Mouse (Mus musculus): Measurements from ENCODE around the gene Sema3c. TPM values are rescaled to one million over a fixed set of nuclear protein-coding genes. Genes with fewer than 3 reads are reported as not detected.

Gene Sema3c
- polyA plus RNA-seq, 1 experiment from 2014 or later: 37.5 TPM

- WGBS: 95% methylated on average over 2 of the region's 2 CpGs
- Histone ChIP-seq H3K9me3 (ENCODE audit: control insufficient read depth, low read length) (no peaks in the 10 kb centered on the region), H3K9ac (replicated peaks; ENCODE audit: low read depth, low read length) (no peak overlapping the region), H3K27ac (ENCODE audit: low read depth, low read length) (no peak overlapping the region), H3K4me2 (ENCODE audit: low read depth, low read length) (no peak overlapping the region), H3K36me3 (ENCODE audit: control insufficient read depth, insufficient read depth, low read length) (no peaks in the 10 kb centered on the region), H3K27me3 (ENCODE audit: control insufficient read depth, insufficient read depth, low read length) (no peaks in the 10 kb centered on the region), H3K4me3 (ENCODE audit: low read depth, low read length) (no peak overlapping the region), H3K4me1 (ENCODE audit: control insufficient read depth, insufficient read depth, low read length) (no peaks in the 10 kb centered on the region)
- no peak for ATAC-seq (ENCODE audit: low read depth)
Observed at GRCm38 (mm10) chr5:17680862-17681261, 106.8 kb downstream of the Sema3c start.

- H3K36me3 ChIP-seq (ENCODE audit: control insufficient read depth, insufficient read depth, low read length): no peaks in the 10 kb centered on the region
- no peak for ATAC-seq (ENCODE audit: low read depth)
- no peaks in the 10 kb centered on the region for H3K4me1 ChIP-seq (ENCODE audit: control insufficient read depth, insufficient read depth, low read length)
- no peak overlapping the region for H3K9ac ChIP-seq (replicated peaks; ENCODE audit: low read depth, low read length)
- no peak overlapping the region for H3K27ac ChIP-seq (ENCODE audit: low read depth, low read length)
- WGBS: 73% methylated on average over 2 of the region's 2 CpGs
- no peaks in the 10 kb centered on the region for H3K27me3 ChIP-seq (ENCODE audit: control insufficient read depth, insufficient read depth, low read length)
- H3K4me3 ChIP-seq (ENCODE audit: low read depth, low read length): no peak overlapping the region
- H3K9me3 ChIP-seq (ENCODE audit: control insufficient read depth, low read length): no peaks in the 10 kb centered on the region
- H3K4me2 ChIP-seq (ENCODE audit: low read depth, low read length): no peak overlapping the region
Observed at GRCm38 (mm10) chr5:17689121-17689520, 115.0 kb downstream of the Sema3c start.

- Histone ChIP-seq H3K27ac (ENCODE audit: low read depth, low read length) (no peak overlapping the region), H3K4me2 (ENCODE audit: low read depth, low read length) (no peak overlapping the region), H3K9ac (replicated peaks; ENCODE audit: low read depth, low read length) (no peak overlapping the region), H3K9me3 (ENCODE audit: control insufficient read depth, low read length) (no peaks in the 10 kb centered on the region), H3K4me1 (ENCODE audit: control insufficient read depth, insufficient read depth, low read length) (no peaks in the 10 kb centered on the region), H3K27me3 (ENCODE audit: control insufficient read depth, insufficient read depth, low read length) (no peaks in the 10 kb centered on the region), H3K4me3 (ENCODE audit: low read depth, low read length) (no peak overlapping the region), H3K36me3 (ENCODE audit: control insufficient read depth, insufficient read depth, low read length) (no peaks in the 10 kb centered on the region)
- no peak; the same call in 1 of the 2 replicates for ATAC-seq (ENCODE audit: low read depth)
- WGBS: 81% methylated on average over 5 of the region's 5 CpGs
Observed at GRCm38 (mm10) chr5:17689604-17690003, 115.5 kb downstream of the Sema3c start.

- Histone ChIP-seq H3K27ac (ENCODE audit: low read depth, low read length) (no peak overlapping the region), H3K36me3 (ENCODE audit: control insufficient read depth, insufficient read depth, low read length) (no peaks in the 10 kb centered on the region), H3K4me1 (ENCODE audit: control insufficient read depth, insufficient read depth, low read length) (no peaks in the 10 kb centered on the region), H3K27me3 (ENCODE audit: control insufficient read depth, insufficient read depth, low read length) (no peaks in the 10 kb centered on the region), H3K9me3 (ENCODE audit: control insufficient read depth, low read length) (no peaks in the 10 kb centered on the region), H3K9ac (replicated peaks; ENCODE audit: low read depth, low read length) (no peak overlapping the region), H3K4me3 (ENCODE audit: low read depth, low read length) (no peak overlapping the region), H3K4me2 (ENCODE audit: low read depth, low read length) (no peak overlapping the region)
- no peak for ATAC-seq (ENCODE audit: low read depth)
- 72% methylated on average over 2 of the region's 2 CpGs for WGBS
Observed at GRCm38 (mm10) chr5:17695366-17695765, 121.3 kb downstream of the Sema3c start.

GRCm38 (mm10) chr5:17698905-17699304 lies 124.8 kb downstream of the Sema3c start:
- Histone ChIP-seq H3K27me3 (ENCODE audit: control insufficient read depth, insufficient read depth, low read length) (no peaks in the 10 kb centered on the region), H3K27ac (ENCODE audit: low read depth, low read length) (no peak overlapping the region), H3K9ac (replicated peaks; ENCODE audit: low read depth, low read length) (no peak overlapping the region), H3K36me3 (ENCODE audit: control insufficient read depth, insufficient read depth, low read length) (no peaks in the 10 kb centered on the region), H3K4me3 (ENCODE audit: low read depth, low read length) (no peak overlapping the region), H3K4me1 (ENCODE audit: control insufficient read depth, insufficient read depth, low read length) (no peaks in the 10 kb centered on the region), H3K9me3 (ENCODE audit: control insufficient read depth, low read length) (no peaks in the 10 kb centered on the region), H3K4me2 (ENCODE audit: low read depth, low read length) (no peak overlapping the region)
- ATAC-seq (ENCODE audit: low read depth): no peak
- WGBS: 87% methylated on average over 2 of the region's 2 CpGs

- 39% methylated on average over 3 of the region's 3 CpGs for WGBS
- H3K4me1 ChIP-seq (ENCODE audit: control insufficient read depth, insufficient read depth, low read length): no peaks in the 10 kb centered on the region
- H3K27me3 ChIP-seq (ENCODE audit: control insufficient read depth, insufficient read depth, low read length): no peaks in the 10 kb centered on the region
- no peak overlapping the region for H3K27ac ChIP-seq (ENCODE audit: low read depth, low read length)
- no peak overlapping the region for H3K9ac ChIP-seq (replicated peaks; ENCODE audit: low read depth, low read length)
- no peak overlapping the region for H3K4me3 ChIP-seq (ENCODE audit: low read depth, low read length)
- no peaks in the 10 kb centered on the region for H3K9me3 ChIP-seq (ENCODE audit: control insufficient read depth, low read length)
- no peak for ATAC-seq (ENCODE audit: low read depth)
- no peaks in the 10 kb centered on the region for H3K36me3 ChIP-seq (ENCODE audit: control insufficient read depth, insufficient read depth, low read length)
- H3K4me2 ChIP-seq (ENCODE audit: low read depth, low read length): no peak overlapping the region
Observed at GRCm38 (mm10) chr5:17704160-17704559, 130.1 kb downstream of the Sema3c start.

GRCm38 (mm10) chr5:17707086-17707485 lies 133.0 kb downstream of the Sema3c start:
- H3K9me3 ChIP-seq (ENCODE audit: control insufficient read depth, low read length): no peaks in the 10 kb centered on the region

GRCm38 (mm10) chr5:17712374-17712773 lies 138.3 kb downstream of the Sema3c start:
- Histone ChIP-seq H3K4me3 (ENCODE audit: low read depth, low read length) (no peak overlapping the region), H3K4me2 (ENCODE audit: low read depth, low read length) (no peak overlapping the region), H3K27me3 (ENCODE audit: control insufficient read depth, insufficient read depth, low read length) (no peaks in the 10 kb centered on the region), H3K4me1 (ENCODE audit: control insufficient read depth, insufficient read depth, low read length) (no peaks in the 10 kb centered on the region), H3K9ac (replicated peaks; ENCODE audit: low read depth, low read length) (no peak overlapping the region), H3K36me3 (ENCODE audit: control insufficient read depth, insufficient read depth, low read length) (no peaks in the 10 kb centered on the region), H3K9me3 (ENCODE audit: control insufficient read depth, low read length) (no peaks in the 10 kb centered on the region), H3K27ac (ENCODE audit: low read depth, low read length) (no peak overlapping the region)
- peak; percentile 70 for ATAC-seq (ENCODE audit: low read depth)
- WGBS: 68% methylated on average over 4 of the region's 4 CpGs

More at GRCm38 (mm10) chr5:17707086-17707485, 133.0 kb downstream of the Sema3c start:
- no peaks in the 10 kb centered on the region for H3K4me1 ChIP-seq (ENCODE audit: control insufficient read depth, insufficient read depth, low read length)
- no peak overlapping the region for H3K4me2 ChIP-seq (ENCODE audit: low read depth, low read length)
- no peak overlapping the region for H3K4me3 ChIP-seq (ENCODE audit: low read depth, low read length)
- no peaks in the 10 kb centered on the region for H3K36me3 ChIP-seq (ENCODE audit: control insufficient read depth, insufficient read depth, low read length)
- WGBS: 30% methylated on average over 3 of the region's 3 CpGs
- H3K9ac ChIP-seq (replicated peaks; ENCODE audit: low read depth, low read length): no peak overlapping the region
- peak; percentile 24; the same call in 1 of the 2 replicates for ATAC-seq (ENCODE audit: low read depth)
- no peaks in the 10 kb centered on the region for H3K27me3 ChIP-seq (ENCODE audit: control insufficient read depth, insufficient read depth, low read length)
- no peak overlapping the region for H3K27ac ChIP-seq (ENCODE audit: low read depth, low read length)

GRCm38 (mm10) chr5:17715206-17715605 lies 141.1 kb downstream of the Sema3c start:
- no peak overlapping the region for H3K4me2 ChIP-seq (ENCODE audit: low read depth, low read length)
- H3K36me3 ChIP-seq (ENCODE audit: control insufficient read depth, insufficient read depth, low read length): no peaks in the 10 kb centered on the region
- H3K27ac ChIP-seq (ENCODE audit: low read depth, low read length): no peak overlapping the region
- H3K9me3 ChIP-seq (ENCODE audit: control insufficient read depth, low read length): no peaks in the 10 kb centered on the region
- ATAC-seq (ENCODE audit: low read depth): no peak
- no peaks in the 10 kb centered on the region for H3K27me3 ChIP-seq (ENCODE audit: control insufficient read depth, insufficient read depth, low read length)
- no peak overlapping the region for H3K9ac ChIP-seq (replicated peaks; ENCODE audit: low read depth, low read length)
- H3K4me3 ChIP-seq (ENCODE audit: low read depth, low read length): no peak overlapping the region
- WGBS: 29% methylated on average over 1 of the region's 1 CpGs
- no peaks in the 10 kb centered on the region for H3K4me1 ChIP-seq (ENCODE audit: control insufficient read depth, insufficient read depth, low read length)

GRCm38 (mm10) chr5:17720011-17720410 lies 145.9 kb downstream of the Sema3c start:
- Histone ChIP-seq H3K27me3 (ENCODE audit: control insufficient read depth, insufficient read depth, low read length) (no peaks in the 10 kb centered on the region), H3K9ac (replicated peaks; ENCODE audit: low read depth, low read length) (no peak overlapping the region), H3K4me3 (ENCODE audit: low read depth, low read length) (no peak overlapping the region), H3K36me3 (ENCODE audit: control insufficient read depth, insufficient read depth, low read length) (no peaks in the 10 kb centered on the region), H3K27ac (ENCODE audit: low read depth, low read length) (no peak overlapping the region), H3K9me3 (ENCODE audit: control insufficient read depth, low read length) (no peaks in the 10 kb centered on the region), H3K4me2 (ENCODE audit: low read depth, low read length) (no peak overlapping the region), H3K4me1 (ENCODE audit: control insufficient read depth, insufficient read depth, low read length) (no peaks in the 10 kb centered on the region)
- 41% methylated on average over 4 of the region's 4 CpGs for WGBS
- no peak for ATAC-seq (ENCODE audit: low read depth)
